Mouse (Mus musculus) CD4-positive, CD25-positive, alpha-beta regulatory T cell, adult 2 months (primary cell): ENCODE results near the gene Kctd10.

Experiments
- DNase-seq: peaks from one replicate; pipeline ENCODE4 v3.0.0-alpha.2; 2012; ENCODE audit warnings: low read depth, low spot score

The Kctd10 gene

DNA sequence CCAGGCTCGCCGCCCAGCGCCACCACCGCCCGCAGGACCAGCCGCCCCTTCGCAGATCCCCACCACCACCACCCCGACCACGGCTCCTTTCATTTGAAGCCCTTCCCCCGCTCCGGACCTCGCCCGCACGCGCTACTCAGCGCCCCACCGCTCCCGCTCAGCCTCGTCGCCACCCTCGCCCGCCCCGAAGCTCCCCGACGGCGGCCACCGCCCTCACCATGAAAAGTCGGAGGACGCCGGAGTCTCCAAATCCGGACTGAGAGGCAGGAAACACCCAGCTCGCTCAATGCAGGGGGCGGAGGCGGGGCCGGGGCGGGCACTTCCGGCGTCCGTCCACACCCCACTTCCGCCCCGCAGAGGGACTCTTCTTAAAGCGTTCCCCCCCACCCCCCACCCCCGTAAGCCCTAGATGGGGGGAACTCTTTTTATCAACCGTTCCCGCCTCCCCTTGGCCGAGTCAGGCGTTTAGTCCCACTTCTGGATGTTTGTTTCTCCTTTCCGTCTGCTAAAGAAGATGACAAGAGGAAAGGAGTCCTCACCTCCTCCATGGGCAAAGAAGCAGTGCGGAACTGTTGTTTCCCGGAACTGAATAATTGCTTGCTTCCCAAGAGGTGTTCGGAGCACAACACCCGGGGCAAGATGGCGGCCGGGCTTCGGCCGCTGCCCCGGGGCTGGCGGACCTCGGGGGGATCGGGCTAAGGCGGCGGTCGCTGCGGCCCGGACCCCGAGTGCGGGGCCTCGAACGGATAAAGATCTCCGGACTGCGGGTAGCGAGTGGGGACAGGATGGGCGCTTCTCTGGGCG lies at the start of gene Kctd10, which contains the start of gene Ube3b:
Kctd10 (minus strand) TSS at position 300 of the 804 bp plus-strand sequence.
Ube3b (plus strand) TSS at position 399 of the 804 bp plus-strand sequence.
- DNase-seq, result peak; percentile 94

DNA sequence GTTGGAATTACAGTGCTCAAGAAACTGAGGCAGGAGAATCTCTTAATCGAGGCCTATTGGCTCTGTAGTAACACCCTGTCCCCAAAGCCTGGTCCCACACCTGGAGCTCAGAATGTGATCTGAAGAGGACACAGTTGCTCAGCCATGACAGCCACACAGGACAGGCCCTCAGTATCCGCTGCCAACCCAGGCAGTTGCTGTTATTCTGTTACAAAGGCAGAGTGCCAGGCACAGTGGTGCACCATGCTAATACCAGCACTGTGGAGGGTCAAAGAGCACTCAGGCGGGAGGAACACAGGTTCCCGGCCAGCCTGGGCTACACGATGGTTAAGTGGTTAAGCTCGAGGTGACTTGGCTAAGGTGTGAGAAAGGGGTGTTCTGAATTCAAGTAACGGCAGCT lies 49.5 kb upstream of the Kctd10 start:
- DNase-seq, result no peak

DNA sequence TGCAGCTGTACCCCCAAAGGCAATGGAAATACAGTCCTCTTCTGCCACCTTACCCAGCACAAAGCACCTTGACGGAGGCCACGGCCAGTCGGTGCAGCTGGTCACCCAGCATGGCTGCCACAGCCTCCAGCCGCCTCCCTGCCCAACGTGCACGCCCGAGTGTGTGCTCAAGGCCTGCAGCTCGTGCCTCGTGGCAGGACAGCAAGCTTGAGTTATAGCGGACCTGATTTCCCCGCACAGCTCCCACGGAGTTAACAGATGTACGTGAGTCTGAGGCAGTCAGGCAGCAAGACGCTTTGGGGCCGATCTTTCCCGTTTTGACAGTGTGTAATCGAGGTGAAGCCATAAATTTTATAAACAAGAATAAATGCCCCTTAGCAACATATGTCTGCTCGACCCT lies 48.3 kb upstream of the Kctd10 start:
- DNase-seq, result no peak

DNA sequence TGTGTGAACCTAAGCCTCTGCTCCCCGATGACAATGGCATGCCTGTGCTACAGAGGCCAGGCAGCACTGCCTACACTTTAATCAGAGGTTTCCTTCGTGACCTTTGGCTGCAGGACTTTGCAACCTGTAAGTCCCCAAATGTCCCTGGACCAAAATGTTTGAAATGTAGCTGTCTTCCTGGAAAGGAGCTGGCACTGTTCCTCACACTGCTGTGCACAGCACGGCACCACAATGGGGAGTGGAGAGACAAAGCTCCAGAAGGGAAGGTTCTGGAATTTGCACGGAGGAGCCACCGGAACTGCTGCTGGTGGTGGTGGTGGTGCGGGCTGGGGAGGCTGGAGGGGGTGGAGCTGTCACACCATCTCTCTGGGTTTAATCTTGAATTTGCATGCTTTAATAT lies 46.4 kb upstream of the Kctd10 start:
- no peak for DNase-seq

DNA sequence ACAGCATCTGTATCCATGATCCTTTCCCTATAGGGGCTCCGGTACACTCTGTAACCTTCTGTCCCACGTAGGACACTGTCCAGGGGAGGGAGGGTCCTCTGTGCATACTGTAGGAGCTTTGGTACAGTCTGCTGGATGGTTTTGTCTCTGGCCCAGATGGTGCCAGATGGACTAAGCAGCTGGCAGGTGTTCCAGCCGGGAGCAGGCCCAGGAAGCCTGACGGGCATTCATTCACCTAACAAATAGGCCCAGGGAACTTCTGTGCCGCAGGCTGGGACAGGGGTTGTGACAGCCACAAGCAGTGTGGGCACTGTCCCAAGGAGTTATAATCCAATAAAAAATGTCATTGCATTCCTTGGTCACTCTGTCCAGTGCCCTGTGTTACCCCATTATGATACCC lies 43.7 kb upstream of the Kctd10 start:
- no peak for DNase-seq

DNA sequence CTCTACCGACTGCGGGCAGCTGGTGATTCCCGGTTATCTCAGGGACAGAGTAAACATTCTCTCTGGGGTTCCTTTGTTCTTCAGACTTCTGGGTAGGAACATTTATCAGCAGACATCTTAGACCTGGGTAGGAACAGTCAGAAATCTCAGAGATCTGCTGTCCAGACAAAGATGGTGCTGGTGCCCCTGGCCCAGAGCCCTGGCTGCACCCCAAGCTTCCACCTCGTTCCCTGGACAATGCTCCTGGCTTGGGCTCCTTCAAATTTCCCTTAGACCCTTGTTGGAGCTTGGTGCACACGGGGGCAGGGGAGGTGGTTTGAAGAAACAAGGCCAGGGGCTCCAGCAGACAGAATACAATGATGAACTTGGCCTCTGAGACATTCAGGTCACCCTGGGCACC lies 42.3 kb upstream of the Kctd10 start:
- no peak for DNase-seq

DNA sequence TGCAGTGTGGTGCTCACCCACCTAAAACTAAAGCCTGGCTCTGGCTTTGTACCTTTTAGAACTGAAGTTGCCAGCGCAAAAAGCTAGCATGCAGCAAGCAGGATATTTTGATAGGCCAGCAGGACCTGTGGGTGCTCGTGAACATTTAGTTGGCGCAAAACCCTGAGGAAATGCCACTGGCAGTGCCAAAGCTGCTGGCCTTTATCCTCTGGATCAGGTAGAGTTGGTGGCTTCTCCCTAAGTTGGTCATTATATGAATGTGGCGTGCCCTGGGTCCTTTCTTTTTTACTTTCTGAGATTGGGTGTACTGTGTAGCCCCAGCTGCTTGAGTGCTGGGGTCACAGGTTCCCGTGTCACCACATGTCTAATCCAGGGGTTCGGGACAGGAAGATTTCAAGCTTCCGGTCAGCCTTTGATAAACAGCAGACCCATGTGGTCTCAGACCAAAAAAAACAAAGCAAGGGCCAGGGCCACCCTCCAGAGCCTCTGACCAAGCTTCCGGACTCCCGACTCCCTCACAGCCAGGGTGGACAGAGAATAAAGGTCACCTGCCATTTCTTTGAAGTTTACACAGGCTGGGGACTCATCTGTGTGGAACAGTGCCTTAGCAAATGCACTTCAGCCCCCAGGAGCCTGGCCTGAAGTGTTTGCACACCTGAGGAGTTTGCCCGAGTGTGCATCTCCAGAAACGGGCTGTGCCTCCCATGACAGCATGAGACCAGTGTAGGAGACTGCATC lies 41.4 kb upstream of the Kctd10 start:
- no peak for DNase-seq

DNA sequence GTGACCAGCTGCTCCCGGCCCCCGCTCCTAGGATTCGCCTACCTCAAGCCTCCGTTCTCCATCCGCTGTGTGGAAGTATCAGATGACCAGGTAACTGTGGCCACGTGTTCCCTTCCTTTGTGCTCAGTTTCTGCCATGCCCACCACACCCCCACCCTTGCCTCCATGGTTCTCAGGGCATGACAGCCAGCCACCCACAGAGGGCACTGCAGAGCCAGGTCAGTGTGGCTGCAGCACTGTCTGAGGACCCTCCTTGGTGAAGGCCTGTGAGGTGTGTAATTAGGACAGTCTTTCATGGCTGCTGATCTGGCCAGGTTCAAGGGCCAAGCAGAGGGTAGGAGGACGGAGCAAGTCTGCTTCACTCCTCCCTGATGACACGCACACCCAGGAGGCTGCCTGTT lies 38.2 kb upstream of the Kctd10 start:
- peak; percentile 12 for DNase-seq

DNA sequence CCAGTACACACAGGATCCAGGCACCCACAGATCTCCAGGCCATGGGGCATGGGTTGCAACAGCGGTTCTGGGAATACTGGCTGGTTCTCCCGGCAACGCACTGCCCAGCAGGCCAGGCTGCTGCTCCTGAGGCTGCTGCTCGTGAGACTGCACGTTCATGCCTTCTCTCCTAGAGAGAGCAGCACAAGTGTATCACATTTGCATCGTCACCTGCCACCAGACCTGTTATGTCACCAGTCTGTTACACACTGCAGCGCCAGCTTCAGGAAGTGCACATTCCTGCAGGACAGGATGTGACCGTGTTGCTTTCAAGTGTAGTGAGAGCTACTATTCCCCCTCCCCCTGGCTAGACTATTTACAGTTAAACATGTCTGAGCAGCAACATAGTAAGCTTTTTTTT lies 36.5 kb upstream of the Kctd10 start:
- DNase-seq, result no peak

DNA sequence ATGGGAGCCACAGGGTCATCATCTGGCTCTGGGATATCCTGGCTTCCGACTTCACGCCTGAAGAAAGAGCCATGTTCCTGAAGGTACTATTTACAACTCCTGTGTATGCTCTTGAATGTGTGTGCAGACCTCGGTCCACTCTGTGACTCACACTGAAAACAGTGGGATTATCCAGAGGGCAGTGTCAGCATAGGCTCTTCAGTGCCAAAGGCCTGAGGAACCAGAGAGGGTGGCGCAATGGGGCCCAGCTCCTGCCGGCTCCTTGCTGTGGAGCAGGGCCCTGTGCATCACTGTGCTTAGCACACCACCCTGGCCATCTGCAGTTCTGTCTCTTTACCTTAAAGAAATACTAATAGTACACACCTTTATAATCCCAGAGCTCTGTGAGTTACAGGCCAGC lies 35.3 kb upstream of the Kctd10 start:
- DNase-seq, result no peak

DNA sequence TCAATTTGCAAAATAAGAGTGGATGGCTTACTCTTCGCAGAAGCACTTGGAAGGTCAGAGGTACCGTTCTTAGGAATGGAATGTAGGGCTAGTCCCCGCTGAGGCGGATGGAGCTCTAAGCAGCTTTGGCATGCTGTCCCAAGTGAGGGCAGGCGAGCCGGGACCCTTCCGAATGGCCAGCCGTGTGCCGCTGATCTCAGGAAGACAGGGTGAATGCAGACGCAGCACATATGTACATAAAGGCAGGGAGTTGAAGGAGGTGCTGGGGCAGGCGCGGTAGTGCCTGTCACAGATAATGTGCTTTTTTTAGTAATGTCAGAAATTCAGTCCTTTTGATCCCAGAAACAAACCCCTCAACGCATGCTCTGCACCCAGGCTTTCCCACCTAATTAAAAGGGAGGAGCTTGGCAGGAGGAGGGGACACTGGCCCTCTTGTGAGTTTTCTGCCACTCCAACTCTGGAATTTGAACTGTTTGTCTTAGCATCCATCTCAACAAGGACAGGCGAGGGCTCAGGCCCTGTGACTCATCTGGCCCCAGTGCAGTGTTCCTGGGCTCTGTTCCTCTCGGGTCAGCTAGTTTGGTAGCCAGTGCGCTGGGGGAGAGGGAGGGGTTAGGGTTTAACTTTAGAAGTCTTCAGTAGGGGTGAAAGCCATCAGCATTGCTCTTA lies 32.9 kb upstream of the Kctd10 start:
- DNase-seq, result no peak

DNA sequence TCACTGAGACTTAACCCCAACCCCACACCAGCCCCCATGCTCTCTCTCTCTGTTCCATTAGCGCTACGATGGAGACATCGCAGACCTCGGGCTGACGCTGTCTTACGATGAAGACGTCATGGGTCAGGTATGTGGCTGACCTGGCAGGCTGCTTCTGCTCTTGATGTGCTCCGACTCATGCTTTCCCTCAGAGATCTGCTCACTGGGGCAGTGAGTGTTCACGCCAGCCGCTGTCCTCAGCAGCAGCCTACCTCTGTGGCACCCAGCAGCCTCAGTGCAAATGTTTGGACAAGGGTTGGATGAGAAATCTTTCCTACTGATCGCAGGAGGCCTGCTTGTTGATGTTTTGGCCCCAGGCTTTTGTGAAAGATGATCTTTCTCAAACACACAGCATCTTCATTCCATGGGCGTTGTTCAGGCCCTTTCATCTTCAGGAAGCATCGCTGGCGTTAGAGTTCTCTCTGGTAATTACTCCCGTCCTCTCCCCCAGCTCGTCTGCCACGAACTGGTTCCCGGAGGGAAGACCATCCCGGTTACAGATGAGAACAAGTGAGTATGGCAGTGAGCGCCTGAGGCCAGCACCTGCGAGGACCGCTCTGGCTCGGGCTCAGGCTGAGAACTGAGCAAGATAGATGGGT lies 32.2 kb upstream of the Kctd10 start:
- no peak for DNase-seq

DNA sequence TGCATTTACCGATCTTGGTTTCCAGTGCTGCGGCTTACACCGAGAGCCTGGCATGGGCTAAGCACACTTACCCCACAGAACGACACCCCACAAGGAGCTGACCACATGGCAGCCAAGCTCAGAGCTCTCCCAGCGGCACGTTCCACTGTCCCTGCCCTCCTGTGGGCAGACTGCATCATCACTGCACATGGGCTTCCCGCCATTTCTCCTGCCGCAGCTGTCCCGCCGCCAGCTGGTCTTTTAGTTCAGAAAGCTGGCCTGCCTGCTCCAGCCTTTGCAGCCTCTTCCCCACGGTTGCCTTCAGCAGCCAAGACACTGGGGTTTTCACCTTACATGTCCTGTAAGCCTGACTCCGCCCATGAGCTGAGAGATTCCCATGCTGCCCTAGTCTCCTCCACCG lies 30.1 kb upstream of the Kctd10 start:
- DNase-seq, result no peak

DNA sequence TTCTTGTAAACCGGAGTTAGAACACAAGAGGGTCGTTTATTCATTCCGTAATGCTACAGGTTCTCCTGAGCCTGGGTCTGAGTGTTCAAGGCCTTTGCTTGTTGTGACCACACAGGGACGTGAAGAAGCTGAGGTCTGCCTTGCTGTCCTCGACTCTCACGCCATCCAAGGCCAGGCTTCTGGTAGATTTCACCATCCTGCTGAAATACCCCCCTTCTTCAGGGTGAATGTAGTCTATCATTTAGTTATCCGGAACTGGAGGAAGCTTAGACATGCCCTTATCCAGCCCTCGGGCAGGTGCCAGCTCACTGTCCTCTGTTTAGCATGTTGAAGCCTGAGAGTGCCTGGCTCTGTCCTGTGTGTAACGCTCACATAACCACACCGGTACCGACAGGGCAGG lies 28.5 kb upstream of the Kctd10 start:
- no peak for DNase-seq

DNA sequence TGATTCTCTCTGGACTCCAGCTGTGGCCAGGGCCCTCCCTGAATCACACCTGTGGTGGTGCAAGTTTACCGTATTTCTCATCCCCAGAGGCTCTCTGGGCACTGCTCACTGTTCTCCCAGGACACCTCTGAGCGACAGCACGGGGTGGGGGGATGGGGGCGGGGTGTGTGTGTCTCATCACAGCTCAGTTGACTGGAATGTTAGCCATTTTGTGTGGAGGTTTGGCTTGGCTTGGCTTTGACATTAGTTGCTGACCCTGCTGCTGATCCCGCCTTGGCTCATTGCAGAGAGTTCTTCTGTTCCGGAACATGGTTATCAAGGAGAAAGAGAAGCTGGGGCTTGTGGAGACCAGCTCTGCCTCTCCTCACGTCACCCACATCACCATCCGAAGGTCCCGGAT lies 27.5 kb upstream of the Kctd10 start:
- DNase-seq, result no peak

DNA sequence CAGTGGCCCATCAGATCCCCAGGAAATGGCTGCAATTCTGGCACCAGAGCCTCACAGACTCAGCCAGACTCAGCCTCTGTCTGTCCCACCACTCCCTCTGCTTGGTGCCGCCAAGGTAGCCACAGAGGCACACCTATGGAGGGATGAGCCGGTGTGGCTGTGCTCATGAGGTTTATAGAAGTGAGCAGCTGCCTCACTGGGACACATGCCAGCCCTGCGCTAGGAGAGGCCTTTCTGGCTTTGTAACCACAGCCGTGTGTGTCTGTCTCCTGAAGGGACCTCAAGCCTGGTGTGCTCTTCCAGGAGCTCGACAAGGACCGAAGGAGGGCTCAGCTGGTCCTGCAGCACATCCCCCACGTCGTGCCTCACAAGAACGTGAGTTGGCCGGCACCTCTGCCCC lies 27.0 kb upstream of the Kctd10 start:
- DNase-seq, result no peak

DNA sequence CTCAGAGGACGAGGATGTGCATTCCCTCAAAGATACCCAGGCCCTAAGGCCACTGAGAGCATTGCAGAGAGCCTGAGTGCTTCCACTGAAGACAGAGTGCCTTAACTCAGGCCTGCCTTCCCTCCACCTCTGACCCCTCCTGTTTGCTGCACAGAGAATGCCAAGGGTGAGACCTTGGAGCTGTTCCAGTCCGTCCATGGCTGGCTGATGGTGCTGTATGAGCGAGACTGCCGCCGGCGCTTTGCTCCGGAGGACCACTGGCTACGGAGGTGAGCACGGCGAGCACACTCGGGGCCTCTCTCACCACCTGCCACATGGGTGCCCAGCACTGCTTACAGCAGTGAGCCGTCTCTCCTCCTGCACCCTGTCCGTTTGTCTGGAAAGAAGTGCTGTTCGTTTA lies 26.3 kb upstream of the Kctd10 start:
- DNase-seq, result no peak

DNA sequence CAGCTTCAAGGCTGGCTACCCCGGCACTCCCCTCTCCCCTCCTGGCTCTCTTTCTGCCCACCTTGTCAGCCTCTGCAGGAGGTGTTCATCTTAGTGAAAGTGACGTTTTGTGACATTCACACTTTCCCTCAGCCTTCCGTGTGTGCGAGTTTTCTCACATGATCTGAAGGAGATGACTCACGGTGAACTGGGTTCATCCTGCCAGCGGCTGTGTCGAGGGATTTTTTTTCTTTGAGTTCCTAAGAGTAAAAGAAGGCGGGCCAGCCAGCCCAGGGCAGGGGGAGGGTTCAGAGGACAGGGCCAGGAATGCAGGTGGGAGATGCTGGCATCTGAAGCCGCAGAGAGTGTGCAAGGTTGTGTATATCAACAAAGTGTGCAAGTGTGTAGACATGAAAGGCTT lies 12.9 kb upstream of the Kctd10 start:
- DNase-seq, result no peak

DNA sequence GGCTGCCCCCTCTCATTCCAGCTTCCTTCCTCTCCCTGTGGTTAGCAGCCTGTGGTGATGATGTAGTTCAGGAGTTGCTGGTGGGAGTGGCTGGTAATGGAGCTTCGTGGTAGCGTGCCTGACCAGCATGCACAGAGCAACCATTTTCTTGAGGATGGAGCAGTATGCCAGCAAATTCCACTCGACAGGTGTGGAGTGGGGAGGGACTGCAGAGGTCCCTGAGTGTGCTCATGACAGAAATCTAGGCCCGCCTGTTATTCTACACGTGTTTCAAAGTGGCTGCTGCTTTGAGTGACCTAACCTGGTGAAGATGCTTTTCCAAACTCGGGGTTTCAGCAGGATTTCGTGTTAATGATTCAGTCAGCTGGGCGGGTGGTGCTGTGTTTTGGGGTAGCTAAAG lies 4.1 kb upstream of the Kctd10 start:
- DNase-seq, result no peak

DNA sequence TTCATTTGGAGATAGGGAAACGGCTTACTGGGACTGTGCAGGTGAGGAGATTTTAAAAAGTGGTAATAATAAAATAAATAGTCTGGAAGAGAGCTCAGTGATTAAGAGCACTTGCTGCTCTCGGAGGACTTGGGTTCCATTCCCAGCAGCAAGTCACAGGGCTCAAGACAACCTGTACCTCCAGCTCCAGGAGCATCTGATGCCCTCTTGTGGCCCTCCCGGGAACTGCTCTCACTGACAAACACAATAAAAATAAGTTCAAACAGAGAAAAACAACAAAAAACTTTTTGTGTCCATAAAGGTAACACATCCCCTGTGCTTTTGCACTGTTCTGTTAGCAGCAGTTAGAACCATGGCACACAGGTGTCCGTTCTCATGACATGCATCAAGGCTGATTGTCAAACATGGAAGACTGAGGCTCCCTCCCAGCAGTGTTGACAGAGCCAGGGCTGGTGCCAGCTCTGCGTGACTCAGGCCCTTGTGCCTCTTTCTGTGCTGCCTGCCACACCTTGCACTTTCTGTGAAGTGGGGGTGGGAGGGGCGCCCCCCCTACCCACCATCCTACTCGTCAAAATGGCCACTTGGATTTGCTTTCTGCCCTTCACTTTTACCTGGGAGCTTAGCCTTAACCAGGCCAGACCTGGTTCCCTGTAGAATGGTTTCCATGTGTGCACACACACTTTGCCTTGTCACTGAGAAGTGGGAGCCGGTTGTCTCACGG lies 3.0 kb upstream of the Kctd10 start:
- peak; percentile 81 for DNase-seq

DNA sequence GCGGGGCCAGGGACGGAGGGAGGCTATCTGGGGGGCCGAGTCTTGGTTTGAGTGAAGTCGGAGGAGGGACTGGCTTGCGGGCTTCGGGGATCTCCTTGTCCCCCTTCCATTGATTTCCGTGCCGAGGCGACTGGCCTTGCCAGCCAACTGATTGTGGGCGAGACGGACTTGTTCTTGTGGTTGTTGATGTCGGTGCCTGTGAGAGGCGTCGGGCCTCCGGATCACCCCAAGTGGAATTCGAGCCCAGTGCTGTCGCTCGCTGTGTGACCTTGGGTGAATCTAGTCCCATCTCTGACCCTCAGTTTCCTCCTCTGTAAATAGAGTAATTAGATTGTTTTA lies 674 bp upstream of the Kctd10 start:
- peak; percentile 57 for DNase-seq

DNA sequence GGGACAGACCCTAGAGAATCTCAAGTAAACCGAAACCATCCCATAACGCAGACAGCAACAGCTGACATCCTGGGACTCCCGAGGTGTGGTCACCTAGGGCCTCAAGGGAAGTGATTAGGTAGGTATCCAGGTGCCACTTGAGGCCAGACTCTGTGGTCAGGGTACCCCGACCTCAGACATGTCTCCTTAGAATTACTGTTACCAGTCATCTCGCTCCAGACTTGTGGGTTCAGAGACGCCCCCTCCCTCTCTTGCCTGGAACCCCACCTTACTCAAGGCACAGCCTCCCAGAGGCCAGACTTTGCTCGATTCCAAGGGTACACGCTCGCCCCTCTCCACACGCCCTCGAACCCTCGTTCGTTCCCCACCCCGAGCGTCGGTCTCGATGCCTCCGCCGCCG lies 545 bp downstream of the Kctd10 start:
- peak; percentile 49 for DNase-seq
